Mouse (Mus musculus) spleen, postnatal 4 days (tissue): ENCODE measurements around the gene Rab43.

Experiments
- DNase-seq, 2 experiments: peaks; one replicate each; pipeline ENCODE4 v3.0.0; 2022; ENCODE audit warnings: low spot score in 2 of 2

Gene Rab43

DNA sequence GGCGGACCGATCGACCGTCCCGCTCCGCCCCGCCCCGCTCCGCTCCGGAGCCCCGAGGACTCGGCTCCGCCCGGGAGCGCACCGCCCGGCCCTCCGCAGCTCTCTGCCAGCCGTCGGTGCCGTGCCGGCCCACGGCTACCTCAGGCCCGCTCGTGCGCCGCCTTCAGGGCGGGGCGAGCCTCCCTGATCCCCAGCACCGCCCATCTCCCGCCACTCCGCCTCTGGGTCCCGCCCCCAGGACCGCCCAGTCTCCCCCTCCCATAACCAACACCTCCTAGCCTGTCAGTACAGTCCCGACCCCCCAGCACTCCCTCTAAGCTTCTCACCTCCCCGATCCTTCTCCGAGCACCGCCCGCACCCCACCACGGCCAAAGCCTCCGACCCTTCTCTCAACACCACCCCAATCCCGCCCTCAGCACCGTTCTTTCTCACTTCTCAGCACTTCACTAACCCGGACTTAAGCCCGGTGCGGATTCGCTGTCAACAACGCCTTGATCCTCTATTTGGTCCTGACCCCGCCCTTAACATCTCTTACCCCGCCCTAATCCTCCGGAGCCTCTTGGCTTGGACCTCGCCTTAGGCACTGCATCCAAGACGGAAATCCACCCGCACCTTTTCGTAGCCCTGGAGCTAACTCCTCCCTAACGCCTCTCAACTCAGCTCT lies at the start of gene Rab43:
Rab43 (minus strand) TSS at position 490 of the 664 bp plus-strand sequence.
- DNase-seq: peak; percentile 96

DNA sequence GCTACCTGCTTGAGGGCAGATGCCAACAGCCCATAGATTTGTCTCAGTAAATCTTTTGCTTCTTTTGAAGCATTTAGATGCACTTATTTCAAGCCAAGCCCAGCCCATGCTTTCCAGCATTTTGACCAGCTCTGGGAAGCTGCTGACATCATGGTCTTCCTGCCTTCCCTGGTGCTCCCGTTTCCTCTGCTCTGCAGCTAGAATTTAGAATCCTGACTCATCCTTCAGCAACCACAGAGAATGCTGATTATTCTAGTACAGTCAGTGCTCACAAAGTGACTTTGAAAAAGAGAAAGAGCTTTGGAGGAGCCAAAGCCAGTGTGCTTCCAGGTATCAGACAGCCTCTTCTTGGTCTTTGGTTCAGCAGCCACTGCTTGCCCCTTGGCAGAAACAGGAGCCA lies 45.1 kb upstream of the Rab43 start:
- DNase-seq: no peak

DNA sequence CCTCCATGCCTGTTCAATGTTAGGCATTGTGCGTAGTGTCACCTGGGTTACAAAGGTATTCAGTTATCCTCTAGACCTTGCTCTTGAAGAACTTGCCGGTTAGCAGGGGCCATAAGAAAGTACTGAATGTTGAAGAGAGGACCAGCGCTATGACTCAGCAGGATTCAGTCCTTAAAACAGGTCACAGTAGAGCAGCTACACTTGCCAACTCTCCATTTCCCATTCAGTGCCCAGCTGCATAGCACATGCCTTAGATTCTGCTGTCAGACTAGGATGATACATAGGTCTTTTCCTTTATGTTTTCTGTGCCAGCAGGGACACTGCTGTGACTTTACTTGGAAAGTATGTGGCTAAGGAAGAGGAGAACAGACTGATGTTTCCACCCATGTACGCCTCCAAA lies 41.5 kb upstream of the Rab43 start:
- no peak for DNase-seq

DNA sequence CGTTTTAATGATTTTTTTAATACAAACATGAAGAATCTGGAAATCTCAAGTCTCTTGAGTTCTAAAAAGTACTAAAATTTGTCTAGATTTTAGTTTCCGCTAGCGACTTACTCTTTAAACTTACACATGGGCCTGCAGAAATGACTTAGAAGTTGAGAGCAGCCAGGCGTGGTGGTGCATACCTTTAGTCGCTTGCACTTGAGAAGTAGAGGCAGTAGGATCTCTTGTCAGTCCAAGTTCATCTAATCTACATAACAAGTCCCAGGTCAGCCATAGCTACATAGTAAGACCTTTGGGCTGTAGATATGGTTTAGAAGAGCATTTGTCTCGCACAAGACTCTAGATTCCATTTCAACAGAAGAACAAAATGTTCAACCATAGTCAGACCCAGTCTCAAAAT lies 39.9 kb upstream of the Rab43 start:
- DNase-seq: no peak

DNA sequence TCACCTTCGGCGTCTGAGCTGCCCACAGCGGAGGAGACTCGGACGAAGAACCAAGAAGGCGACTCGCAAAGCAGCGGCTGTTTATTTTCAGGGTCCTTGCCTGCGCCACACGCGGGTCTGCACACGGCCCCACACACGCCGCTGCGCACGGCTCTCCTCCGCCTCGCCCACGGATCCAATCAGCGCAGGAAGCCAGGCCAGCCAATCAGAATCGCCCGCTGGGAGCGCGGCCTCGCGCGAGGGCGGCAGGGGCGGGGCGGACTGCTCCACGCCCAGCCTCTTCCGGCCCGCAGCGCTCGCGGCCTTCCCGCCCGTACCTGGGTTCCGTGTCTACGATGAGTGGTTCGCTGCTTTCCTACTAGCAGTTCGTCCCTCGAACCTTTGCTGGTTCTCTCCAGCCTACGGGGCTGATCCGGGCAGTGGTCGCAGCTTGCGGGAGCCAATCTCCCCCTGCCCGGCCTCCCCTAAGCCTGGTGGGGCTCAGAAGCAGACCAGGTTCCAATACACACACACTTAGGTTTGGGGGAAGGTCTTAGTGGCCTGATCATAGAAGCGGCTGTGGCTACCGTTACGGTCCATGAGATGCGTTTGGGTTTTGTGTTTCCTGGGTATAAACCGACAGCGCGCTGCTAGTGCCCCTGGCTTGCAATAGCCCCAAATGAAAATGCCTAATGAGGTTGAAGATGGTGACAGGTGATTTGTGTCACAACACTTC lies 39.1 kb upstream of the Rab43 start, which contains the start of gene Cnbp:
Cnbp (minus strand) TSS at position 207 of the 715 bp plus-strand sequence.
- DNase-seq: peak; percentile 97 to 99

DNA sequence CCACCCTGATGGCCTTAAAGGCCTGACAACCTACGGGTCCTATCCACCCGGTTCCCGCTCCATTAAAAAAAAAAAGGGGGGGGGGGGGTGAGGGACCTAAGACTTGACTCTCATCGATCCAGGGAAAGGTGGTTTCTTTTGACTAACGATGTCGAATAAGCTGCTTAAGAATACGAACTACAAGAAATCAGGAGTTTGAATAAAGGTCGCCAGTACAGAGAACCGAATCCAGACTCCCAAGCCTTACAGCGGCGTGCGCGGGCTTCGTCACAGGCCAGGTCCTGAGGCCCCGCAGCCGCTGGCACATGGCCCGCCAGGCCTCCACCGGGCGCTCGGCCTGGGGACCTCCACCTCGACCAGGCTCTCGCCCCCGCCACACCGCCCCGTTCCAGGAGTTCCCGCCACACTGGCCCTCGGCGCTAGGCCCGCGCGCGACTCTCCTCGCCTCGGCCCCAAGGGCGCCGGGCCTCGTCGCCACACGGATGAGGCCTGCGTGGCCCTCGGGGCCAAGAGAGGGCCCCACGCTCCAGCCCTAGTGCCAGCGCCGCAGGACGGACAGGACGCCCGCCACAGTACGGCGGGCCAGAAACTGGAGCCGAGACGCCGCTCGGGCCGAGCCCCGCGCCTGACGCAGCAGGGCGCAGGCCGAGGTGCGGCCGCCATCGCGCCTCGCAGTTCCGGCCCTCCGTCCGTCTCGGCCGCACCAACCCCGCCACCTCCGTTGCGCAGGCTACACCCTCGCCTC lies 38.4 kb upstream of the Rab43 start:
- DNase-seq: peak; percentile 52 to 82

DNA sequence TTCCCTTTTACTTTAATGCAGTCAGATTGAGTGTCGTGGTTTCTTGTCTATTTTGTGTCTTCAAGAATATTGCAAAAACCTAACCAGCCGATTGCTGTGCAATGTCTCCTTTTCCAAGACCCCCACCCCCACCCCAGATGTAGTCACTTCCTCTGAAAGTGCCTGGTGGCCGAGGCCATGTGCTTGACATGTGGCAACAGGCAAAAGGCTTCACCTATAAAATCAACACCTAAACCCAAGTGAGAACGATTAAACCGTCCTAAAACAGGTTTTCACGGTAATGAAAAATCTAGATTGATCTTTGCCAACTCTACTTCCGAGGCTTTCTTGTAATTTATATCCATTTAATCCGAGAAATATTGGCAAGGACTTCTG lies 37.8 kb upstream of the Rab43 start:
- no peak for DNase-seq

DNA sequence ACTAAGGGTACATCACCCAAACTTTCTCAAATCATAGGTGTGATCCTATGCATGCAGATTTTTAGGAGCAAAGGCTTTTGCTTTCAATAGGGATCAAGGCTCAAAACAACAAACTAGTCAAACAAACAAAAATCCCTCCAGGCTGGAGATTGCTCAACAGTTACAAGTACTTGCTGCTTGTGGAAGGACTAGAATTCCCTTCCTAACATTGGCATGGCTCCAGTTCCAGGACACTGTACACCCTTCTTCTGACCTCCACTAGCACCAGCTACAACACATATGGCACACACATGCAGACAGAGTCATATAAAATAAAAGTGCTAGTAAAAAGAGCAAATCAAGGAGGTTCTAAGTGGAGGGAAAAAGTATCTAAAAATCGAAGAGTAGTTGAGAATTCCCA lies 34.8 kb upstream of the Rab43 start:
- no peak for DNase-seq

DNA sequence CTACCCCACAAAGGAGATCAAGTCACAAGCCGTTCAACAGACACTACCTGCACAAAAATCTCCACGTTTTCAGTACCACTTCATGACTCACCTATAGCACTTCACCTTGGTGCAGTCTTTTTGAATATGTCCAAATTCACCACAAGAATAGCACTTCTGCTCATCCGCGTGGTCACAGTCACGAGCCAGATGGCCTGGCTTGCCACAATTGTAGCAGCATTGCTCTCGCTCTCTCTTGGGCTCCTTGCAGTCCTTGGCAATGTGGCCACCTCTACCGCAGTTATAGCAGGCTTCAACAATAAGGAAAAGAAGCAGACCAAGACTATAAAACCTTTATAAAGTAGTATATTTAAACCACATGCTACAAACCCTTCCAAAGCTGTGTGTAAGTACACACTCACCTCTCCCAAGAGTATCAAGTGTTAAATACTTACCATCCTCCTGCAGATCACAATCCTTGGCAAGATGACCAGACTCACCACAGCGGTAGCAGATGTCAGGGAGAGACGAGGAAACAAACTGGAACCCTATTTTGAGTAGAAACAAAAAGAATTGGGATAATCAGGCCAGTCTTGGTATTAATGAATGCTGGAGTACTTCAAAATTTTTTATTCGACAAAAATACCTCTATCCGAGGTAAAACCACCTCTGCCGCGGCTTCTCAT lies 33.2 kb upstream of the Rab43 start:
- DNase-seq: no peak

DNA sequence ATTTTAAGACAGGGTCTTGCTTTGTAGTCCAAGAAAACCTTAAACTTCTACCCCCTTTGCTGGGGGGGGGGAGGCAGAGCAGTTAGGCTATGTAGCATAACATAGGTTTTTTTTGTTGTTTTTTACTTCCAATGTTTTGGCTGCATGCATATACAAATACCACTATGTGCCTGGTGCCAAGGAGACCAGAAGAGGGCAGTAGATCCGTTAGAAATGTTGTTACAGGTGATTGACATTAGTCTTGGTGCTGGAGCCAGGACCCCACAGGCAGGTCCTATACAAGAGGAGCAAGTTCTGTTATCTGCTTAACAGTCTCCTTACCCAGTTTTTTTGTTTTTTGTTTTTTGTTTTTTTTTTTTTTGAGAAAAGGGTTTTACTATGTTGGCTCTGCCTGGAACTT lies 30.3 kb upstream of the Rab43 start:
- no peak for DNase-seq

DNA sequence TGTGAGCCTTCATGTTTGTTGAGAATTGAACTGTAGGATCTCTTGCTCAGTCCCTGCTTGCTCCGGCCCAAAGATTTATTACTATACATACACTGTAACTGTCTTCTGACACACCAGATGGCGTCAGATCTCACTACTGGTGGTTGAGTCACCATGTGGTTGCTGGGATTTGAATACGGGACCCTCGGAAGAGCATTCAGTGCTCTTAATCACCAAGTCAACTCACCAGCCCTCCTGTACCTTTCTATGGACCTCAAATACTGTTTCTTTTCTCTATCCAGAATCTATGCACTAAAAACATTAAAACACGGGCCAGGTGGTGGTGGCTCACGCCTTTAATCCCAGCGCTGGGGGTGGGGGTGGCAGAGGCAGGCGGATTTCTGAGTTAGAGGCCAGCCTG lies 29.7 kb upstream of the Rab43 start:
- DNase-seq: no peak

DNA sequence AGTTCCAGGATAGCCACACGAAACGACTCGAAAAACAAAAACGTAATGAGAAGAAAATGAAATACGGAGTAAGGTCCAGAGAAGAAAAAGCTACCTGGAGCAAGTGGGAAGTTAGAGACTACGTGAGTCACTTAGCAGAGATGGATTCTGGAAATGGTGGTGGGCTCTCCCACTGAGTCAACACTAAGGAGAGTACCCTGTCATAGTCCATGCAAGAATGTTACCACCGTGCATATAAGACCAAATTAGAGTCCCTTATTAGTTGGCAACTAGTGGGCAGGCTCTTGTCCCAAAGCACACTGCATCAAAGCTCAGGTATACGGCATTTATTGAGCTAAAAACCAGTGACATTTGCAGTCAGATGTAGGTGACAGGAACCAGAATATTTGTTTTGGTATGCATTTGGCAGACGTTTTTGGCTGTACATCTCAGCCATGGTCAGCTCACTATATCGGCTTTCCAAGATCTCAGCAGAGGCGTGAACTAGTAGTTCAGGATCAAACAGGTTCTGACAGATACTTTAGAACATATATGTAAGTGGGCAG lies 27.9 kb upstream of the Rab43 start:
- DNase-seq: no peak

DNA sequence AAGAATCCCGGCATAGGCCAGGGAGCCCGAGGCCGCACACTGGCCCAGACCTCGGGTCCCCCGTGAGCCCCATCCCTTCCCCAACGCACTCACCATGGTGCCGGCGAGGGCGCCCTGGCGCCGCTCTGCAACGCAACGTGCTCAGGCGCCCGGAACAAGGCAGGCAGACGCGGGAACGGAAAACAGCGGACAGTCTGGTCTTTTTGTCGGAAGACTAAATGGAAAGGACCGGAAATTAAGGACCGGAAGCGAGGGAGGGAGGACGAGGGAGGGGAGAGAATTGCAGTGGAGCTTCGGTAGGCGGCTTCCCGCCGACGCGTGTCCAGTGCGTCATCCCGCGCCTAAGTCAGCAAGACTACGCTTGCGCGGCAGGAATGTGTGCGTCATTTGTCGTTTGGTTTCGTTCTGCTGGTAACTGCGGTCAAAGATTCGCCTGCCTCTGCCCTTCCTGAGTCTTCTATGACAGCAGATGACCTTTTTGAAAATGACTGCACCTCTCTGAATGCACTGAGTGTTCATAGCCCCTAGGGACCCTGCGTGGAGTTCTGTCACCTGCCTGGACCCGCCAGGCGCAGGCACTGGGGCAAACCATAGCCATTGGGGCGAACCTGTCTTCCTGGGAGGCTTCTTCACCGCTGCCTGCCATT lies 26.7 kb upstream of the Rab43 start, which contains the start of gene Isy1:
Isy1 (minus strand) TSS at position 248 of the 647 bp plus-strand sequence.
- peak; percentile 90 to 94 for DNase-seq

DNA sequence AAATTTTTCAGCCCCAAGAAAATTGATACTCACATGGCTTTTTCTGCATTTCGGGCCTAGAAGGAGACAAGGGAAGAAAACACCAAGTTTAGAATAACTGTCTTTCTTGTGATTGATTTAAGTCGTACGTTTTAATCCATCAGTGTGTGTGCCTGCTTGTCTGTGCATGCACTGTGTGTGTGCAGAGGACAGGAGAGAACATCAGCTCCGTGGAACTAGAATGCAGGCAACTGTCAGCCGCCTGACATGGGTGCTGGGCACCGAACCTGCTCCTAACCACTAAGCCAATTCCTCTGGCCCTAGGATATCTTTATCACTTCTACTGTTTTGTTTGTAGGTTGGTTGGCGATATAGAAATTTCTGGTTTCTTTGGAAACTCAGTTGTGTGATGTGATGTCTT lies 23.7 kb upstream of the Rab43 start, which contains the start of gene Gm45140:
Gm45140 (minus strand) TSS at position 101 of the 400 bp plus-strand sequence.
- DNase-seq: no peak

DNA sequence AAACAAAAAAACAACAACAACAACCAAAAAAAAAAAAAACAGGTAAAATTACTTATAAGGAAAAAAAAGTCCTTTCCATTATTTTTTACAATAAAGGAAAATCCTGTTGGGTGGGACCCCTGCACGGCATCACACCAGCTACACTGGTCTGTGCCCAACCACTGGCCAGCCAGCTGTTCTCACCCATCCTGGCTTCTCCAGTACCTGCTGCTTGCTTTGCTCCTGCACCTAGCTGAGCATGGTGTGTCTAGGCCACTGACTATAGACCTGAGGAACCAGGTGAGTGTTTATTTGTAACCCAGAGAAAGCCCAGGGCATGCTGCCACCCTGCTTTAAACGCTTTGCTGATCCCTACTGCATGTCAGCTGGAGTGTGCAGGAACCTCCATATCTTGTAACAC lies 8.4 kb upstream of the Rab43 start:
- DNase-seq: no peak

DNA sequence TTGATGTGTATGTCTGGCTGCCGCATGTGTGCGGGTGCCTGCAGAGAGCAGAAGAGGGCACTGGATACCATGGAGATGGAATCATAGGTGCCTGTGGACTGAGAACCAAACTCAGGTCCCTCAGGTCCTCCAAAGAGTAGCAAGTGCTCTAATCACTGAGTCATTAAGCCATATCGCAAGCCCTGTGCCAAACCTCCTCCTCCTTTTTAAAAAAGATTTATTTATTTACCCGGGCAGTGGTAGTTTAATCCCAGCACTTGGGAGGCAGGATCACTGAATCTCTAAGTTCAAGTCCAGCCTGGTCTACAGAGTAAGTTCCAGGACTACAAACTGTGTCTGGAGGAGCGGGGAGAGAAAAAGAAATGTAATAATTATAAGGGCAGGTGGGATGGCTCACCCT lies 2.5 kb upstream of the Rab43 start:
- DNase-seq: no peak

DNA sequence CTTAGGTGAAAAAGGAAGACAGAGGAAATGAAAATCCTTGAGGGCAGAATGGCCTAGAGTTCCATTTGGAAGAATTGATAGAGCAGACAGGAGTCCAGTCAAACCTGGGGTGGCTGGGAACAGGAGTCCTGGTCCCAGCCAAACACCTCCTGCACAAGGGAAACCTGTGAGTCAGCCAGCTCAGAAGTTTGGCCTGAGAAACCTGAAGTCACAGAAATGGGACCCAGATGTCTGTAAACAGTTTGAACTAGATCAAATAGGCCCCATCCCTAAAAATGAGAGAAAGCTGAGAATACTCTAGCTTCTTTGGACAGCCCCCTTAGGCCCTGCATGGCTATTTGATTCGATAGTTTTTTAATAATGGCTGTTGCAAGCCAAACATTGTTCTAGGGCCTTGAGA lies 692 bp upstream of the Rab43 start:
- no peak for DNase-seq

DNA sequence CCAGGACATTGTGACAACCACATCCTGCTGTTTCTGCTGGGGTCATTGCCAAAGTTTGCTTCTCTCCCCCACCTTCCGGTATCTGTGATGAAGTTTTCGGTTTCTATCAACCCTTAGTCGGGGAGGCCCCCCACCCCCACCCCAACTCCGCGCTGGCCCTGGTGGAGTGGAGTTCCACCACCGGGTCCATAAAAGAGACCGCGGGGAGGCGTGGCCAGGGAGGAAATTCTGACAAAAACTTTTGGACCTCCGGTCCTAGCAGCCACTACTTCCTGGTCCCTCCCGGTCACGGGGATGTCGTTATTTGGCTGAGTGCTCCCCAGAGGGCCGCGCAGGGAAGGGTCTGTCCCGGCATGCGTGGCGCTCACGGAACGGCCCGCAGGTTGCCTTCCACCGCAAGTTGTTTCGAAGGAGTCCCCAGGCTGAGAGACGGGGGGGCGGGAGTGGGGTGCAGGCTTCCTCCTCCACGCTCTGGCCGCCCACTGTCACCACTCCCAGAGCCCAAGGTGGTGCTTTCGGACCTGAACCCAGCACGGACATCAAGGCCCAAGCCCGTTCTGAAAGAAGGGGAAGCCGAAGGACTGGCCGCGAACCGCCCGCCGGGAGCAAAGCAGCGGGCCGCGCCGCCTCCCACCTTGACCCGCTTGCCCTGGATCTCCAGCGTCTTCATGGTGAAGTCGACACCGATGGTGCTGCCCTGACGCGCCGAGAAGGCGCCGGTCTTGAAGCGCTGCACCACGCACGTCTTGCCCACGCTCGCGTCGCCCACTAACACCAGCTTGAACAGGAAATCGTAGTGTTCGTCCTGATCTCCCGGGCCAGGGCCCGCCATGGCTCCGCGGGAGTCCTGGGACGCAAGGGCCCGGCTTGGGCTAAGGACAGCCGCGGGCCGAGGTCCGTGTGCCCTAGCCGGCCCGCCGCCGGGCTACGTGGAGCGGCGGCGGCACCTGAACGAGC lies 973 bp downstream of the Rab43 start:
- DNase-seq: peak; percentile 73 to 84

DNA sequence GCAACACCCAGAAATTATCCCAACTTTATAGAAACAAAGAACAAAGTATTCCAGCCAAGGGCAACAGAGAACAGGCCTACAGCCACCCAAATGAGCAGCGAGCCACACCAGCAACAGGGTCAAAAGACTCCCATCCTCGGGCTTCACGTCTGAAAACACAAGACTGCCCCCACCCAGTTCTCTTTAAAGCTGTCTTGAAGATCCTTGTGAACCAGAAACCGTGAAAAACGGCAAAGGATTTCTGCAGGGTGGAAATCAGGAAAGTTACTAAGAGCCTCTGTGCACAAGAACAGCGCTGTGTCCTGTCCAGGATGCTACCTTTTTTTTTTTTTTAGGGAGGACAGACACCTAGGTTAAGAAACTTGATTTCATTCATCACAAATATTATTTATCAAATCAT lies 1.7 kb downstream of the Rab43 start:
- DNase-seq: peak in 1 of 2 experiments; percentile 64

DNA sequence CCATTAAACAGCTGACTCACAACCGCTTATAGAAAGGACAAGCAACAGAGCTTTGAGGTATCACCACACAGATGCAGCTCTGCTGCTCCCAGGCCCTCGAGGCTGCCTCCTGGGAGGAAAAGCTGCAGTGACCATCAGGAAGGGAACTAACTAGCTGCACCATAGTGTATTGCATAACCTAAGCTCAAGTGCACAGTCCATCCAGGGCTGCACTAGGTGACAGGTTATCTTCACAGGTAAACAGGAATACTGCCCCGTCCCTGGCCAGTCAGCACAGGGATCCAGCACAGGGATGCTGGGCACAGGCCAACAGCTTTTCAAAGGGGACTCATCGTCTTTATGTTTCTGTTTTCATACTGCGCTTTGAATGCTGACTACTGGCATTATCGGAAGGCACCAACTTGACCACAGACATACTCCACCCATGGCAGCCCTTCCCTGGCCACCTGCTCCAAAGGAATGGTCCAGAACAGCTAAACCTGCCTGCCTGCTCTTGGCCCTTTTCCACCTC lies 2.3 kb downstream of the Rab43 start:
- DNase-seq: peak; percentile 61 to 74
